Mouse (Mus musculus) cortical plate, adult 2 months (tissue): ENCODE results near the gene Gpr83. TPM values are rescaled to one million over a fixed set of nuclear protein-coding genes. Genes with fewer than 3 reads are reported as not detected.

Source experiments
- H3K27ac ChIP-seq: fragments of 200-500 bp; 2 replicates; pipeline ENCODE4 v1.5.1; 2012; ENCODE audit warnings: low read length, control low read depth, inconsistent platforms; ENCODE audit not compliant: insufficient read depth
- H3K4me1 ChIP-seq: fragments of 200-500 bp; 2 replicates; pipeline ENCODE4 v1.6.1; 2011; ENCODE audit warnings: low read length; ENCODE audit not compliant: control insufficient read depth, insufficient read depth
- H3K4me3 ChIP-seq: fragments of 200-500 bp; 2 replicates; pipeline ENCODE4 v1.5.1; 2011; ENCODE audit warnings: mild to moderate bottlenecking, low read length, control low read depth; ENCODE audit not compliant: insufficient read depth
- CTCF ChIP-seq: fragments of 200-500 bp; IDR thresholded peaks from 2 replicates; pipeline ENCODE4 v1.5.1; 2011; ENCODE audit warnings: mild to moderate bottlenecking, control low read depth, low read length; ENCODE audit not compliant: insufficient read depth; ENCODE audit errors: extremely low read depth
- POLR2A ChIP-seq: fragments of 200-500 bp; IDR thresholded peaks from 2 replicates; pipeline ENCODE4 v1.6.1; 2011; ENCODE audit warnings: mild to moderate bottlenecking, low read length, control low read depth; ENCODE audit not compliant: insufficient read depth; ENCODE audit errors: extremely low read depth
- polyA plus RNA-seq: library from polyadenylated mRNA; depleted of rRNA; stranded (reverse); fragments of >200 nt; gene quantifications from 2 replicates; pipeline ENCODE4 v1.2.3, GENCODE M21; 2012

Gene Gpr83
- polyA plus RNA-seq, 1 experiment: 24.2 TPM

DNA sequence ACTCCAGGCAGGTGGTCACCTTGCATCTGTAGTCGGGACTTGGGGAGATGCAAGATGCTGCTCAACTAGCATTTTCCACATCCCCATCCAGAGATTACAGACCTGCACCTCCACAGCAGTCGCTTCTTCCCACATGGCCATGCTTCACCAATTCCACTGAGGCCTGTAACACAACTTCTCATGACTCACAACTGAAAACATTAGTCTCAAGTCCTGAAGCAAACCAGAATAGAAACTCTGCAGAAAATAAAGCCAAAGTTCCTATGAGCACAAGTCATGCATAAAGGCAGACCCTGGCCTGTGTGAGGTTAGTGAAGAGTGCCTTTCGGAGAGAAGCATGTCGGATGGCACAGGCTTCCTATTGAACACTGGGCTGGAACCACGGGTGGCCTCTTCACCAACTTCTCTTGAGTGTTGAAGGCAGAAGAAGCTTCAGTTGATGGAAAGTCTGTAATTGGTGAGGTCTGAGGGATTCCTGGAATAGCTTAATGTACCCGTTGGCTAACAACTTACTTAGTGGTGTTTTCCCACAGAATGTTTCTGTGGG is 16.6 kb upstream of the Gpr83 start:
- Histone ChIP-seq H3K4me3 (no peak overlapping the region), H3K4me1 (peaks cover 1% of the 10 kb centered on the region; the same call in 1 of the 2 replicates), H3K27ac (no peak overlapping the region)
- TF ChIP-seq POLR2A (no peak), CTCF (no peak)

DNA sequence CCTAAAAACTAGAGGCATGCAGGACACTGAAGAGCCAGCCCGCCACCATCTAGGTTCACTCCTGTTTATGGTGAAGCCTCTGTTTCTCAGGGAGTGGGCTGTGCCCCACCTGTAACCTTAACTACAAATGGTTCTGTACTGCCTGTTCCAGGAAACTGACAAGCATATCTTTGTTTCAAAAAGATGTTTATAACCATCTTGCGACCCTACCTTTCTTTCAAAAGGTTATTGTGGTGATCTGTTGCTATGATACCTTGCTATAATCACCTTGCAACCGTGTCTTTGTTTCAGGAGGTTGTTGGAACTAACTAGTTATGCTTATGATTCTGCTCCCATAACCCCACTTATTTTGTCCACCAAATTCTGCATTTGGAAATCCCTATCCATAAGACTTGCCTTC is 16.1 kb upstream of the Gpr83 start:
- no peak overlapping the region for H3K27ac ChIP-seq
- H3K4me3 ChIP-seq: no peak overlapping the region
- H3K4me1 ChIP-seq: peaks cover 1% of the 10 kb centered on the region; the same call in 1 of the 2 replicates
- TF ChIP-seq POLR2A (no peak), CTCF (no peak)

DNA sequence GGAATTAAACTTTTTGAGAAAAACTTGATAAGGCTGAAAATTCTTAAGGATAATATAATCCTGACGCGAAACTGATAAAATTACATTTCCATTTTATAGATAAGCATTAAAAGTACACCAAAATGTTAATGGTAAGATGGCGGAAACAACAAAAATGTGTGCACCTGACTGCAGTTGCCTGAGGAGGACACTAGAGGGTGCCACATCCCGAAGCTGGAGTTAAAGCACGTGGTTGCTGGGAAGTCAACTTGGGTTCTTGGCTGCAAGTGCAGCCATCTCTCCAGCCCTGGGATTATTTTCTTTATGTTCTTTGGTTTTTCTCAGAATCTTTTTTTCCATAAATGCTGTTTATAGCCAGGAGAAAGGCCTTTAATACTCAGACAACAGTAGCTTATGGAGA is 13.6 kb upstream of the Gpr83 start:
- TF ChIP-seq CTCF: peak; percentile 58
- no peak for TF ChIP-seq POLR2A
- Histone ChIP-seq H3K27ac (no peak overlapping the region), H3K4me1 (peaks cover 1% of the 10 kb centered on the region; the same call in 1 of the 2 replicates)

DNA sequence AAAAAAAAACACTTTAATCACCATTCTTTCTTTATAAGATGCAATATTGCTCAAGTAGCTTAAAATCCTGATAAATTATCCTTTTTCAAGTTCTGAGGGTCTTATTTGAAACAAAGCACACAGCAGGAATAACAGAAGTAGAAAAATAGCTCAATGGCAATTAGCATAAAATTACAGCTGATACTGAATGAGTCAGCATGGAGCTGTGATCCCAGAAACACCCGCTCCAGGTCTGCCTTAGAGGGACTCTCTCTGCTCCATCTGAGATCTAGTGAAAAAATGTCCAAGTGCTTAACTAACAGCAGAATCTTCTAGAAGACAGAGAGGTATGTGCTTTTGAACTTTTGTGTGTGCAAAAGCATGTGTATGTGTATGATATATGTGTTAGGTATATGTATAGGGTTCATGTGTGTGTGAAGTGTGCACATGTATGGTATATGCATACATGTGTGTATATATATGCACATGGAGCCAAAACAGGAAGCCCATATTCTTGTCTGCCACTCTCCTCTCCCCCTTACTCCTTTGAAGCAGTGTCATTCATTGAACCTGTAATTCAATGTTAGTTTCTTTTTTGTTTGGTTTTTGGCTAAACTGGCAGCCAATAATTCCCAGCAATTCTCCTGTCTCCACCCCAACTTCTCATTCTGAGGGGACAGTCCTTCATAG is 11.6 kb upstream of the Gpr83 start:
- Histone ChIP-seq H3K4me3 (no peak overlapping the region), H3K27ac (no peak overlapping the region), H3K4me1 (peaks cover 1% of the 10 kb centered on the region; the same call in 1 of the 2 replicates)
- TF ChIP-seq CTCF (no peak), POLR2A (no peak)

More for the DNA sequence above, 13.6 kb upstream of the Gpr83 start:
- no peak overlapping the region for H3K4me3 ChIP-seq

DNA sequence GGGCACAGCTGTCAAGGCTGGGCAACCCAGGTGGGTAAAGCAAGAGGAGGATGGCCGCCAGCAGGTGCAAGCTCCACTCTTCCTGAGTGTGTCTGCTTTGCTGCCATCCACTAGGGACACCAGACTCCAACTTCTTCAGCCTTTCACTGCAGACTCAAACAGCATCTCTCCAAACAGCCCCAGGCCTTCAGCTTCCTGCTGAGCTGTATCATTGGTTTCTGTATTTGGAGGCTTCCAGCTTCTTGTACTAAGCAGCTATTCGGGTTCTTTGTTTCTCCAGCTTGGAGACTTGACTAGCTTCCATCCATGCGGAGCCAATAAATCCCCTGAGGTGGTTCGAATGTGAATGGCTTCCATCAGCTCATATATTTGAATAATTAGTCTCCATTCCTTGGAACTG is 5.4 kb upstream of the Gpr83 start:
- TF ChIP-seq POLR2A (no peak), CTCF (no peak)
- Histone ChIP-seq H3K4me3 (no peak overlapping the region), H3K4me1 (no peaks in the 10 kb centered on the region), H3K27ac (no peak overlapping the region)

DNA sequence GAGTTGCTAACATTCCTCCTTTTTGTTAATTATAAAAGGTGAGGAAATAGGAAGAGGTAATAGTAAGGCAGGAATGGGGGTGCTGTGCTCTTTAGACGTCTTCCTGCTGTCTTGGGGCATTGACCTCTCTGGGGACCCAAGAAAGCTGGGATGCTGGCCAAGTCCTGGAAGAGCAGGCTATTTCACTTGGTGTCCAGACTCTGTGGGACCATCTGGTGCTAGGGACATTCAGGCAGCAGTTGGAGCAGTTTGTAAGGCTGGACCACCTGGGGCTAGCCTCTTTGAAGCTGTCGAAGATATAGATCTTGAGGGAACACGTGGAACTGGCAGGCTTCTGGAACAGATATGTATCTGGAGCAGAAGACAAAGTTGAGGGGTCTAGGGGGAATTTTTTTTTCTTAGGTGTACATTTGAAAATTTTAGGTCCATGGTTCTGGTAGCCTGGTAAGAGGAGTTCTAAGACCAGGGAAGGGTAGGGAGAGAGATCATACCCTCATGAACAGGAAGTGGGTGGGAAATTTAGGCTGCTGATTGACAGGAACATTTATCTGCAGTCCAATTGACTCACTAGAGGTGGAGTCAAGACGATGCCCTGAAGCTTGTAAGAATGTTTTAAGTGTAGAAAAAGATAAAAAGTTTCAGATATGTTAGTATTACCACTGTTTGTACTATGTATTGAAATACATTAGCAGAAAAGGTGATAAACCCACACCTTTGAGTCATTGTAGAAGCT is 2.9 kb upstream of the Gpr83 start:
- no peak for TF ChIP-seq CTCF
- TF ChIP-seq POLR2A: no peak
- peaks cover 2% of the 10 kb centered on the region; the same call in 1 of the 2 replicates for H3K4me1 ChIP-seq
- H3K4me3 ChIP-seq: no peak overlapping the region
- H3K27ac ChIP-seq: no peak overlapping the region

DNA sequence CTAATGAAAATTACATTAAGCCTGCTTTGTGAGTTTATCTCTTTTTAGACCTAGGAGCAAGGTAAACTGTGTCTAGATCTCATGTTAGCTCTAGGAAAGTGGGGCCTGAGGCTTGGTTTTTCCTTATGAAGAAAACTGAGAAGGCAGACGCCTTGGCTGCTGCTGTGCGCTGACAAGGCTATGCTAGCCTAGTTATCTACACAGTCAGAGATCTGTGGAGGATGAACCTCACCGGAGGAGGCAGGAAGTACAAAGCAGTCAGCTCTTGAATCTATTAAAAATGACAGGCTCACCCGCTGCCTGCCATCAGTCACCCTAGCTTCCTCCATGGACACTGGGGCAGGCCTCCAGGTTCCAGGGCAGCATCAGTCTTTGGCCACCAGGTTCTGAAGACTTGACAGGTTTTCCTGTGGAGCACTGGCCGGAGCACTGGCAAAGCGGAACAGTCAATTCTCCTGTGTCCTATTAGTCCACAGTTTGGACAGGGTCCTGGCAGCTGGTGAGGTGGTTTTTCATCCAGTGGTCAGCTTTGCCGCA is 1.8 kb upstream of the Gpr83 start:
- H3K27ac ChIP-seq: no peak overlapping the region
- no peak overlapping the region for H3K4me3 ChIP-seq
- TF ChIP-seq POLR2A (no peak), CTCF (no peak)
- H3K4me1 ChIP-seq: peaks cover 2% of the 10 kb centered on the region; the same call in 1 of the 2 replicates

DNA sequence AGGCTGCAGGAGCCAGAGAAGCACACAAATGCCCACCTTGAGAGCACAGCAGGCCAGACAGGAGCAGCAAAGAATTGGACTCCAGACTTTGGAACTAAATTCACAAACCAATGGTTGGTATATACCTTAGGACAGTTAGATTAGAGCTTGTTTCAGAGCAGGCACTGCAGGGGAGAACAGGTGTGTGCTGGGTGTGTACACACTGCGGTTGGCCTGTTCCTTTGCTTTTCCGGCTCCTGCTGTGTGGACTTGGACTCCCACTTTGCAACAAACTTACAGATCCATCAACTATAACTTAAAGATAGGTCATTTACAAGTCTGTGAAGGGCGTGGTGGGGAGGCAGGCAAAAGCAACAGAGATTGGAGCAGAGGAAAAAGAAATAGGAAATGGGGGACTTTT is 1.2 kb upstream of the Gpr83 start:
- TF ChIP-seq POLR2A (no peak), CTCF (no peak)
- Histone ChIP-seq H3K4me3 (no peak overlapping the region), H3K27ac (no peak overlapping the region), H3K4me1 (peaks cover 2% of the 10 kb centered on the region; the same call in 1 of the 2 replicates)

DNA sequence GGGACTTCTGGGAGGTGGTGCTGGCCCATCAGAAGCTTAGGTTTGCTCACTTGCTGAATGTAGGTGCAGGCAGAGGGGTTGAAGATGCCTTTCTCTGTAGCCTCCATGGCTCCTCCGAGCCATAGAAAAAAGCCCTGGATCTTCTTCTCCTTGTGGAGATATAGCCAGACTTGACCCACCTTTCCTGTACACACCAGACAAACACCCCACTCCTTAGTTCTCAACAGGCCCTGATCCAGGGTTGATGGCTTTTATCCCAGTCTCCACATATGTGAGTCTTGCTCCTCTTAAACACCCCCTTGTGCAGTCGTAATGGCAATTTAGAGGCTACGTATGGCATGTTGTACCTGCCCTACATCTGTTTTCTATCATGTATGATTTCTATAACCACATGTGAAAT is 3.1 kb downstream of the Gpr83 start:
- TF ChIP-seq CTCF (no peak), POLR2A (no peak)
- Histone ChIP-seq H3K27ac (no peak overlapping the region), H3K4me3 (no peak overlapping the region), H3K4me1 (peaks cover 2% of the 10 kb centered on the region)

DNA sequence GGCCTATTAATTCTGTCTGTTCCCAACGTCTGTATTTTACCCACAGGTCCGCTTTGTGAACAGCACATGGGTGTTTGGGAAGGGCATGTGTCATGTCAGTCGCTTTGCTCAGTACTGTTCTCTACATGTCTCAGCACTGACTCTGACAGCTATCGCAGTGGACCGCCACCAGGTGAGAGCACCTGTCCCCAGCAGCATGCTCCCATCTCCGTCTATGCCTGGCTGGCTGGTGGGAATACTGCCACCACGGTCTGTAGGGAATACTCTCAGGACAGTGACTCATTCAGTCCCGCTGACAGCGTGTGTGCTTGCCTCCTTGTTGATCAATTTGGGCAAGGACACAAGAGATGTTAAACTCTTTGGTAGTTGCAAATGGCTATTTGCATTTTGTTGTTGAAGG is 4.7 kb downstream of the Gpr83 start:
- no peak overlapping the region for H3K27ac ChIP-seq
- peaks cover 2% of the 10 kb centered on the region for H3K4me1 ChIP-seq
- no peak overlapping the region for H3K4me3 ChIP-seq
- TF ChIP-seq CTCF: no peak
